Mouse (Mus musculus) yolk sac, embryonic 10.5 days (tissue): Measurements from ENCODE around the gene Gid4.
"Not testable (repeated sequence)": the region's sequence is repeated elsewhere in the genome, so short reads cannot be mapped to it uniquely, and the experiment has no call there.

Source experiments
- DNase-seq: peaks from one replicate; pipeline ENCODE4 v3.0.0-alpha.2; 2017; ENCODE audit warnings: low spot score

The Gid4 gene

DNA sequence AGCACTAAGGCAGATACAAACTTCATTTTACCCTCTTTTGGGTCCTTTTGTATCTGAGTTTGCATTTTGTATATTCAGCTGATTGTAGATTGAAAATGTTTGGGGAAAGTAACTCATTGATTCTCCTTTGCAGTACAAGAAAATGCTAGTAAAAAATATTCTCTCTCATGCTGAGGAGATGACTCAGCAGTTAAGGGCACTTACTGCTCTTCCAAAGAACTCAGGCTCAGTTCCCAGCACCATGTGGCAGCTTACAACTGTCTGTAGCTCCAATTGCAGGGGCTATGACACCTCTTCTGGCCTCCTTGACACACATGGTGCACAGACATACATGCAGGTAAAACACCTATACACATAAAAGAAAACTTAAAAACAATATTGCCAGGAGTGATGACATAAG, 16.6 kb downstream of the Gid4 start:
- no peak for DNase-seq

DNA sequence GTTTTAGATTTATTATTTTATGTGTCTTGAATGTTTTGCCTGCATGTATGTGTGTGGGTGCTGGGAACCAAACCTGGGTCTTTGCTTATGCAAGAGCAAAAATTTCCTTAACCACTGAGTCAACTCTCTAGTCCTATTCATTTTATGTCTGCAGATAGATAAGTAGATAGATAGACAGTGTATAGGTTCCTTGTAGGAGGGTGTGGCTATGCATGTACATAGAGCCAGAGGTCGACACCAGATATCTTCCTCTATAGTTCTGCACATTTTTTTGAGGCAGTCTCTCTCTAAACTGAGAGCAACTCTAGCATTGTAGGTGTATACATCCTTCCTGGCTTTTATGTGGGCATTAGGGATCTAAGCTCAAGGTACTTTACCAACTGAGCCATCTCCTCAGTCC, 18.2 kb downstream of the Gid4 start:
- DNase-seq: no peak

GRCm38 (mm10) chr11:60436618-60437017, 19.7 kb downstream of the Gid4 start:
- DNase-seq: no peak

- not testable (repeated sequence) for DNase-seq
Observed at GRCm38 (mm10) chr11:60439621-60440020, 22.7 kb downstream of the Gid4 start.

DNA sequence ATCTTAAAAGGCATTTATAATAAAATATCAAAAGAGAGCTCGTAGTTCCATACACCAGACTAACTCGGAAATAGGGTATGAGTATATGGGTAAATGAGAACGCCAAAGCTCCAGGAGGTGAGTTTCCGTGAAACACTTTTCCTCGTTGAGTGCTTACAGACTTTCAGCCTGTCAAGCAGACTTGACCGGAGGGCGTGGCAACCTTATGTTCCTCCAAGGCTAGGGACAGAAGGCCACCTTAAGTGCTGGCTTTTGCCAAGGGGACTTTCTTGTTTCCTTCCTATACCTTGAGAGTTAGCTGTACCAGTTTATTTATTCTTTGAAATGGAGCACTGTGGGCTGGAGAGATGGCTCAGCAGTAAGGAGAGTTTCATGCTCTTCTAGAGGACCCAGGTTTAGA, 23.2 kb downstream of the Gid4 start:
- peak; percentile 19 for DNase-seq

DNA sequence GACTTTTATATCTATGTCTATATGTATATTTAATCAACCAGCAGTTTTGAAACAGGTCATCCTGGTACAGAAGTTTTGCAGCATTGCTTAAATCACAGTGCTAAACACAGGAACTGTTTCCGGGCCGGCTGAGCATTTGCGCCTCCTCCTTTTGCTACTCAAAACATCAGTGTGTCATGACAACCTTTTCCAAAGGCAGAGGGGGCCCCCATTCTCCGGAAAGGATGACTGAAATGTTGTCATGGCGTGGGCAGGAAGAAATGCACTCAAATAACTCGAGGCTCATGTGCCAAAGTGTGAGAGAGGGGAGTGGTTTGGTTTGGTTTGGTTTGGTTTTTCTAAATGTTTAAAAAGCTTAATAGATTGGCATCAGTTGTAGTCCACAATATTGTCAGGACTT, 26.0 kb downstream of the Gid4 start:
- no peak for DNase-seq

- no peak for DNase-seq
Observed at GRCm38 (mm10) chr11:60444007-60444406, 27.1 kb downstream of the Gid4 start.

- peak; percentile 89 for DNase-seq
Observed at GRCm38 (mm10) chr11:60454080-60454744, 37.3 kb downstream of the Gid4 start, which contains the start of gene Drg2. TSS of gene Drg2 (plus strand) at chr11:60454591.

DNA sequence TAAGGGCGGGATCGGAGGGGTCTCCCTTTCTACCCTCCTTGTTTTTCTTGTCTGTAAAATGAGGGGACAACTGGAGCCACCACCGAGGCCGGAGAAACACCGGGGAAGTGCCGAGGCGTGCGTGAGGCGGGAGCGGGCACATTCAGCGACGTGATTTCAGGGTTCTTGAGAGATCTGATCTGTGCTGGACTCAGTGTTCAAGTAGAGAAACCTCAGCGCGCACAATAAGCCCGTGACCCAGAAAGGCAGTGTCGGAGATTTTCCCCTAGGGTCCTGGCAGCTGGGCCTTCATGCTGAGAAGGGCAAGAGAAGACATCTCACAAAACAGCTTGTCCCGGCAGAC, 37.8 kb downstream of the Gid4 start:
- DNase-seq: no peak

GRCm38 (mm10) chr11:60457973-60458372, 41.0 kb downstream of the Gid4 start:
- DNase-seq: no peak

DNA sequence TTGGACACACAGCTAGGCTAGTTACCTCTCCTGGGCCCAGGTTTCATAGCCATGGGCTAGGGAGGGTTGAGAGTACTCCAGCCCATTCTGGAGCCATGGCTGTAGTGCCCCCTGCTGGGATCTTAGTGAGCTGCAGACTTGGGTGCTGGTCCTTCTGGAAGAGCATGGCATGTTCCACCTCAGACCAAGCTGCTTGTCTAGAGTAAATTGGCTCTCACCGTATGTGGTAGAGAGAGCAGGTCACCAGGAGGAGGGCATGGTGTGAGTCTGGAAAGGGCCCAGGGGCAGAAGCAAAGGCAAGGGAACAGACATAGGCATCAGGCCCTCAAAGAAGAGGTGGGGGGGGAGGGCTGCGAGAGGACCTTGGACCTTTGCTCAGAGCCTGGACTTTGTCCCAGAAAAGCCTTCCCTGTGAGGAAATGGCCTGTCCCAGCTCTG, 49.0 kb downstream of the Gid4 start:
- peak; percentile 83 for DNase-seq

DNA sequence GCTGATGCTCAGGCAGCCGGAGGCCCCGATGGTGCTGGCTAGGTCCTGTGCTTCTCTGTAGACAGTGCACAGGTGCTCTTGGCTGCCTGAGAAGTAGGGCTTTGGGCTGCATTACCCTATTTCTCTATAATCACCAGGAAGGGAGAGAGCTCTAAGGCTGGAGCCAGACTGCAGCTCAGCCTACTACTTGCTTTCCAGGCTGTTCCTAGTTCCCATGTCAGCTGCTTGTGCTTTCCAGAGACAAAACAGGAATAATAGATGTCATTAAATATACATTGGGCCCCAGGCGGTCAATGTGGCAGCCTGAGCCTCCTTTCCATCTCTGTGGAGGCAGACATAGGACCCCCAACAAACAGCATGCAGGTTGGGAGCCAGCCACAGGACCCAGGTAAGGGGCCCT, 52.1 kb downstream of the Gid4 start, which contains the start of gene Myo15:
Gene Myo15 (plus strand): TSS at position 301 of the 400 bp plus-strand sequence.
- no peak for DNase-seq

GRCm38 (mm10) chr11:60470743-60471142, 53.8 kb downstream of the Gid4 start:
- no peak for DNase-seq

GRCm38 (mm10) chr11:60474534-60474933, 57.6 kb downstream of the Gid4 start:
- no peak for DNase-seq

DNA sequence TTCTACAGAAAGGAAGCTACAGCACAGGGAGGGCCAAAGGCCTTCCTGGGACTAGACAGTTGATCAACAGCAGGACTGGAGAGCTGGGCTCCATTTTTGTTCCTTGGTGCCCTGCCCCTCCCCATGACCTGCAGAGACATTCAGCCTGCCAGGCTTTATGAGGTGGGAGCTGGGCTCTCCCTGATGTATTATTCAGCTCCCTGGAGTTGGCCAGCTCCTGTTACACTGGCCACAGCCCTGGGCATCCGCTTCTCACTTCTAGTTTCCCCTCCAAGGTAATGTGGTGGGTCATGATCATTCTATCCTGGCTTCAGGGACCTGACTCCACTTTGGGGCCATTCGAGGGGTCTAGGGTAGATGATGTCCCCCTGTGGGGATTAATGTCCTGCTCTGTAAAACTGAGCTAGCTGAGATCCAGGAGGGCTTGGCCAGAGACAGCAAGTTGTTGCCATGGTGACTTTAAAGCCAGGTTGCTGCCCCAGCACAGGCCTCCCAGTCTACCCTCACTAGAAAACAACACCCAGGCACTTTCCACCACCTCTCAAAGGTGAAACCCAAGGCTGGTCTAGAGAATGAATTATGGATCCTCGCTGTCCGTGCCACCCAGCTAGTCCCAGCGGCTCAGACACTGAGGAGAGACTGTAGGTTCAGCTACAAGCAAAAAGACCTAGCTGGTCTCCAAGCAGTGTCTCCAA, 58.9 kb downstream of the Gid4 start:
- no peak for DNase-seq

- DNase-seq: no peak
Observed at GRCm38 (mm10) chr11:60478121-60478520, 61.2 kb downstream of the Gid4 start.

DNA sequence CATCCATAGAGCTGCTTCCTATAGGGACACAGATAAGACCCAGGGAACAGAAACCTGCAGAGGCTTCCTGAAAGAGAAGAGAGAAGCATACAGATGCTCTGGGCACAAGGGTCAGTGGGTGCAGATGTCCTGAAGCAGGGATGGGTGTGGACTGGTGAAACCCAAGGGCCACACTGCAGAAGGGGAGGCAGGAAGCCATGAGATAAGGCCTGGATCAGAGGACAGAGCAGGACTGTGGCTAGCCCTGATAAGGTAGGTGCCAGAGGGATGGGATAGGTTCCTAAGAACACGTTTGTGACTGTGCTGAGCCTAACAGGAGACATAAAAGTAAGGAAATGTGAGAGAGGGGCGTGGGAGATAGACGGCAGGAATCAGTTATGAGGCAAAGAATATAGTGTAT, 69.3 kb downstream of the Gid4 start:
- DNase-seq: no peak

GRCm38 (mm10) chr11:60492726-60493125, 75.8 kb downstream of the Gid4 start:
- no peak for DNase-seq

GRCm38 (mm10) chr11:60495692-60496091, 78.7 kb downstream of the Gid4 start:
- DNase-seq: no peak
